8 mouse cellular contexts compared by ENCODE assay signal in the genomic region with DNA sequence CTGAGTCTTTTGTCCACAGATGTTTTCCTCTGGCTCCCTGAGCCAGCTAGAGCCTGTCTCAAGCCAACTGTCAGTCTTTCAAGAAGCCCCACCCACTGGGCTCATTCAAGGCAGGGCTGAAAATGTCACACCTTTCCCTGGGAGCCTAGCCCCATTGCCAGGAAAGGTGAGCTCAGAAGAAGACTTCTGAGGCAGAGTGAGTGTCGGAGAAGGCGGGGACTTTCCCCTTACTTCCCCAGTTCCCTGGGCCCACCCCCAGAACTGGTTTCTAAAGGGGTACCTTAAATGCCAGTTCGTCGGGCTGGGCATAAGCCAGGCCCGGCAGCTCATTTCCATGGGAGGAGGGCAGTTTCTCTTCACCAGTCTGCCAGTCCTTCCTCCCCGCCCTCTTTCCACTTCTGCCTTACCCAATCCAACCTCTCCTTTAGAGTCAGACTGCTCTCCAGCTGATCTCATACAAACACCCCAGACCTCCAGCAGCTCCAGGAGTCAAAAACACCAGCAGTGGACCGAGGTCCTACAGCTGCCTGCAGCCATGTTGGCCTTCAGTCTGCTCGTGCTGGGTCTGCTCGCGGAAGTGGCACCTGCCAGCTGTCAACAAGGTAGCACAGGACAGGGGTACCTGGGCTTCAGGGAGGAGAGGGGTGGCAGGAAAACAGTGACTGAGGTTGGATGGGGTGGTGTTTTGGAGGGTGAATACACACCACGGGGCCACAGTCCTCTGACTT. TPM values are rescaled to one million over a fixed set of nuclear protein-coding genes. Genes with fewer than 3 reads are reported as not detected.
A peak's percentile ranks its signal among the peaks of the same experiment; 100 is the strongest.
DNase-seq lines count a peak whose midpoint lies in the region; ATAC-seq and TF ChIP-seq lines count a peak whose summit lies in the region.

Pdzk1ip1 (plus strand) TSS at position 98 of the 728 bp plus-strand sequence.

- no peaks in the 10 kb centered on the region for H3K27me3 ChIP-seq in testis, adult 2 months (ENCODE audit: control insufficient read depth, insufficient read depth, low read length)
- peaks cover 12% of the 10 kb centered on the region; the same call in 1 of the 2 replicates for H3K27me3 ChIP-seq in hindbrain, embryonic 15.5 days
- H3K27me3 ChIP-seq in cerebellum, adult 2 months (ENCODE audit: control insufficient read depth, insufficient read depth, low read length): no peaks in the 10 kb centered on the region; the same call in 1 of the 2 replicates

- peaks cover 7% of the 10 kb centered on the region for H3K4me1 ChIP-seq in testis, adult 2 months (ENCODE audit: control insufficient read depth, insufficient read depth, low read length)
- H3K4me1 ChIP-seq in hindbrain, embryonic 15.5 days (replicated peaks): no peaks in the 10 kb centered on the region
- H3K4me1 ChIP-seq in cerebellum, adult 2 months (ENCODE audit: control insufficient read depth, insufficient read depth, low read length): no peaks in the 10 kb centered on the region

- no peaks in the 10 kb centered on the region for H3K36me3 ChIP-seq in testis, adult 2 months (ENCODE audit: control insufficient read depth, insufficient read depth, low read length)
- H3K36me3 ChIP-seq in hindbrain, embryonic 15.5 days: no peaks in the 10 kb centered on the region

- H3K4me3 ChIP-seq in testis, adult 2 months (ENCODE audit: control insufficient read depth, low read depth, low read length): peak within 1 kb of the TSS; percentile 60
- H3K4me3 ChIP-seq in hindbrain, embryonic 15.5 days: no peak within 1 kb of the TSS
- H3K4me3 ChIP-seq in cerebellum, adult 2 months (replicated peaks; ENCODE audit: insufficient read depth, low read depth, low read length): no peak within 1 kb of the TSS

- DNase-seq in testis, postnatal 14 days (ENCODE audit: low spot score): no peak
- DNase-seq in liver: peak; percentile 78
- DNase-seq in spleen, postnatal 36 days (ENCODE audit: low spot score in 2 of 2): peak; percentile 22 to 49
- DNase-seq in right cerebral cortex, postnatal 4 days: no peak
- DNase-seq in thymus, postnatal 0 days (ENCODE audit: low spot score): no peak
- no peak for DNase-seq in cerebellum, adult 2 months

- no peaks in the 10 kb centered on the region for H3K9me3 ChIP-seq in hindbrain, embryonic 15.5 days

- no peak for TF ChIP-seq POLR2A in testis, adult 2 months (IDR thresholded peaks at IDR 0.05; ENCODE audit: control insufficient read depth, low read depth, low read length)
- no peak for TF ChIP-seq POLR2A in cerebellum, adult 2 months (IDR thresholded peaks at IDR 0.05; ENCODE audit: borderline replicate concordance, insufficient read depth, low read length)

- ATAC-seq in hindbrain, embryonic 15.5 days (ENCODE audit: low FRiP score, low read depth): no peak

- WGBS in hindbrain, embryonic 15.5 days: 35% methylated on average over 11 of the region's 11 CpGs
- WGBS in cerebellum, adult 2 months: 24% methylated on average over 11 of the region's 11 CpGs

- H3K9ac ChIP-seq in hindbrain, embryonic 15.5 days: no peak within 1 kb of the TSS

- no peak for TF ChIP-seq CTCF in testis, adult 2 months (IDR thresholded peaks at IDR 0.05; ENCODE audit: control insufficient read depth, insufficient read depth, insufficient replicate concordance, low read depth, low read length)
- no peak for TF ChIP-seq CTCF in cerebellum, adult 2 months (IDR thresholded peaks at IDR 0.05; ENCODE audit: borderline replicate concordance, insufficient read depth, low read depth, low read length)

- 0 out of 2 replicates have a peak within 1 kb of the TSS, but pooled peaks have one; percentile 6 for H3K4me2 ChIP-seq in hindbrain, embryonic 15.5 days

- no peak within 1 kb of the TSS for H3K27ac ChIP-seq in testis, adult 2 months (ENCODE audit: control insufficient read depth, insufficient read depth, low read depth, low read length)
- no peak within 1 kb of the TSS for H3K27ac ChIP-seq in hindbrain, embryonic 15.5 days (replicated peaks)
- no peak within 1 kb of the TSS for H3K27ac ChIP-seq in cerebellum, adult 2 months (ENCODE audit: insufficient read depth, low read length)

RNA-seq across cellular contexts. Expression of gene Pdzk1ip1, which starts in this region (rescaled TPM):
- 336 and 353 TPM in 2 replicates for polyA plus RNA-seq in testis, adult 2 months (2012; rRNA removed)
- polyA plus RNA-seq in hindbrain, embryonic 15.5 days (2015; fragmentation: Nextera tagmentation; extraction: Ambion mirVana): 2.7 and 3.7 TPM in 2 replicates
- 2.8 and 3.5 TPM in 2 replicates for polyA plus RNA-seq in thymus, postnatal 0 days (2015; fragmentation: Nextera tagmentation; extraction: Ambion mirVana)
- 0.74 and 1.0 TPM in 2 replicates for polyA plus RNA-seq in cerebellum, adult 2 months (2012; rRNA removed)

Comparison
In these comparisons a context has a peak if more than half of its experiments do, and no peak if none do; other contexts are left out.
1. RNA of gene Pdzk1ip1 (polyA plus RNA-seq): 336 to 353 TPM in testis, adult 2 months; 2.7 to 3.7 TPM in hindbrain, embryonic 15.5 days, 2.8 to 3.5 TPM in thymus, postnatal 0 days and 0.74 to 1.0 TPM in cerebellum, adult 2 months; every median in the first group is over 10 times any median in the second.
2. DNase-seq: peak in liver (single experiment) and spleen, postnatal 36 days (2 of 2); none in testis, postnatal 14 days (single experiment), right cerebral cortex, postnatal 4 days (single experiment), thymus, postnatal 0 days (single experiment) and cerebellum, adult 2 months (0 of 2).